Mouse (Mus musculus) hindbrain, embryonic 10.5 days (tissue): Measurements from ENCODE around the gene Stat4. TPM values are rescaled to one million over a fixed set of nuclear protein-coding genes. Genes with fewer than 3 reads are reported as not detected.

Experiments
- DNase-seq: peaks from one replicate; pipeline ENCODE4 v3.0.0-alpha.2; 2017; ENCODE audit warnings: low spot score
- H3K27ac ChIP-seq: fragments of 300-500 bp; sonication (generic); 2 replicates; pipeline ENCODE4 v1.5.1; 2016; ENCODE audit warnings: mild to moderate bottlenecking, moderate library complexity
- H3K27me3 ChIP-seq: fragments of 300-500 bp; sonication (generic); 2 replicates; pipeline ENCODE4 v1.6.1; 2016; ENCODE audit warnings: mild to moderate bottlenecking; ENCODE audit not compliant: poor library complexity, insufficient read depth, severe bottlenecking
- H3K36me3 ChIP-seq: fragments of 300-500 bp; sonication (generic); 2 replicates; pipeline ENCODE4 v1.6.1; 2016; ENCODE audit warnings: mild to moderate bottlenecking, moderate library complexity
- H3K4me1 ChIP-seq: fragments of 300-500 bp; sonication (generic); replicated peaks from 2 replicates; pipeline ENCODE4 v1.6.1; 2016; ENCODE audit warnings: mild to moderate bottlenecking
- H3K4me3 ChIP-seq: fragments of 300-500 bp; sonication (generic); 2 replicates; pipeline ENCODE4 v1.5.1; 2016; ENCODE audit warnings: mild to moderate bottlenecking, moderate library complexity
- H3K9me3 ChIP-seq: fragments of 300-500 bp; sonication (generic); 2 replicates; pipeline ENCODE4 v1.6.1; 2016; ENCODE audit warnings: mild to moderate bottlenecking, moderate library complexity
- WGBS: fragments of 180-500 bp; shearing (Covaris S2); methylation state at CpG from one replicate; pipeline ENCODE4 v1.1.7; 2016; 5-methylcytosine and 5-hydroxymethylcytosine counted together
- polyA plus RNA-seq: library from polyadenylated mRNA; unstranded; fragments of >200 nt; fragmentation: Nextera tagmentation; extraction: Ambion mirVana; gene quantifications from 2 replicates; pipeline ENCODE4 v1.2.1, GENCODE M21; 2016

Gene Stat4
- 1.3 and 1.4 TPM in 2 replicates for polyA plus RNA-seq

- DNase-seq, result no peak
- Histone ChIP-seq H3K36me3 (no peaks in the 10 kb centered on the region), H3K27me3 (no peaks in the 10 kb centered on the region), H3K4me3 (no peak within 1 kb of the TSS), H3K9me3 (no peaks in the 10 kb centered on the region), H3K4me1 (no peaks in the 10 kb centered on the region), H3K27ac (no peak within 1 kb of the TSS)
- WGBS, result 88% methylated on average over 5 of the region's 5 CpGs
Observed at GRCm38 (mm10) chr1:51986848-51987247, at the start of gene Stat4. TSS of gene Stat4 (plus strand) at chr1:51987148.

GRCm38 (mm10) chr1:51938357-51938756 lies 48.6 kb upstream of the Stat4 start:
- DNase-seq, result no peak
- WGBS, result 91% methylated on average over 7 of the region's 7 CpGs
- no peak overlapping the region for H3K27ac ChIP-seq
- H3K4me3 ChIP-seq, result no peak overlapping the region
- no peaks in the 10 kb centered on the region for H3K36me3 ChIP-seq
- 0 out of 2 replicates have a peak, but pooled peaks cover 9% of the 10 kb centered on the region for H3K4me1 ChIP-seq
- no peaks in the 10 kb centered on the region for H3K27me3 ChIP-seq
- peaks cover 5% of the 10 kb centered on the region; the same call in 1 of the 2 replicates for H3K9me3 ChIP-seq

- Histone ChIP-seq H3K27me3 (no peaks in the 10 kb centered on the region), H3K9me3 (peaks cover 5% of the 10 kb centered on the region; the same call in 1 of the 2 replicates), H3K4me1 (no peaks in the 10 kb centered on the region), H3K4me3 (no peak overlapping the region), H3K27ac (no peak overlapping the region), H3K36me3 (no peaks in the 10 kb centered on the region)
- DNase-seq, result peak; percentile 37
- 55% methylated on average over 5 of the region's 5 CpGs for WGBS
Observed at GRCm38 (mm10) chr1:51944755-51945154, 42.2 kb upstream of the Stat4 start.

GRCm38 (mm10) chr1:51947116-51947515 lies 39.8 kb upstream of the Stat4 start:
- no peak overlapping the region for H3K4me3 ChIP-seq
- H3K4me1 ChIP-seq, result no peaks in the 10 kb centered on the region
- no peaks in the 10 kb centered on the region for H3K27me3 ChIP-seq
- 93% methylated on average over 4 of the region's 4 CpGs for WGBS
- no peaks in the 10 kb centered on the region for H3K9me3 ChIP-seq
- H3K27ac ChIP-seq, result no peak overlapping the region
- no peak for DNase-seq
- H3K36me3 ChIP-seq, result no peaks in the 10 kb centered on the region

GRCm38 (mm10) chr1:51964647-51965046 lies 22.3 kb upstream of the Stat4 start:
- WGBS, result 91% methylated on average over 2 of the region's 2 CpGs
- no peaks in the 10 kb centered on the region for H3K27me3 ChIP-seq
- H3K9me3 ChIP-seq, result no peaks in the 10 kb centered on the region
- H3K4me1 ChIP-seq, result no peaks in the 10 kb centered on the region
- no peak overlapping the region for H3K4me3 ChIP-seq
- no peaks in the 10 kb centered on the region for H3K36me3 ChIP-seq
- DNase-seq, result no peak
- no peak overlapping the region for H3K27ac ChIP-seq

- Histone ChIP-seq H3K27ac (no peak overlapping the region), H3K9me3 (no peaks in the 10 kb centered on the region), H3K4me3 (no peak overlapping the region), H3K36me3 (no peaks in the 10 kb centered on the region), H3K4me1 (no peaks in the 10 kb centered on the region), H3K27me3 (no peaks in the 10 kb centered on the region)
- DNase-seq, result no peak
- 57% methylated on average over 1 of the region's 1 CpGs for WGBS
Observed at GRCm38 (mm10) chr1:51968994-51969393, 18.0 kb upstream of the Stat4 start.

GRCm38 (mm10) chr1:51970182-51970581 lies 16.8 kb upstream of the Stat4 start:
- no peak for DNase-seq
- no peak overlapping the region for H3K27ac ChIP-seq
- H3K4me1 ChIP-seq, result no peaks in the 10 kb centered on the region
- no peaks in the 10 kb centered on the region for H3K36me3 ChIP-seq
- 89% methylated on average over 6 of the region's 6 CpGs for WGBS
- no peaks in the 10 kb centered on the region for H3K9me3 ChIP-seq
- H3K27me3 ChIP-seq, result no peaks in the 10 kb centered on the region
- no peak overlapping the region for H3K4me3 ChIP-seq

- no peak for DNase-seq
- WGBS, result 89% methylated on average over 5 of the region's 5 CpGs
- H3K9me3 ChIP-seq, result no peaks in the 10 kb centered on the region
Observed at GRCm38 (mm10) chr1:51975589-51975988, 11.4 kb upstream of the Stat4 start.

GRCm38 (mm10) chr1:51979048-51979447 lies 7.9 kb upstream of the Stat4 start:
- no peak for DNase-seq
- 95% methylated on average over 5 of the region's 5 CpGs for WGBS

More at GRCm38 (mm10) chr1:51975589-51975988, 11.4 kb upstream of the Stat4 start:
- H3K4me1 ChIP-seq, result no peaks in the 10 kb centered on the region
- no peaks in the 10 kb centered on the region for H3K36me3 ChIP-seq
- no peak overlapping the region for H3K4me3 ChIP-seq
- no peaks in the 10 kb centered on the region for H3K27me3 ChIP-seq
- H3K27ac ChIP-seq, result no peak overlapping the region

GRCm38 (mm10) chr1:51991983-51992609 lies 5.1 kb downstream of the Stat4 start:
- H3K9me3 ChIP-seq, result no peaks in the 10 kb centered on the region
- H3K4me3 ChIP-seq, result no peak overlapping the region
- no peaks in the 10 kb centered on the region for H3K4me1 ChIP-seq
- no peak overlapping the region for H3K27ac ChIP-seq
- 73% methylated on average over 8 of the region's 8 CpGs for WGBS
- DNase-seq, result no peak
- no peaks in the 10 kb centered on the region for H3K27me3 ChIP-seq
- no peaks in the 10 kb centered on the region for H3K36me3 ChIP-seq

More at GRCm38 (mm10) chr1:51979048-51979447, 7.9 kb upstream of the Stat4 start:
- Histone ChIP-seq H3K4me3 (no peak overlapping the region), H3K9me3 (no peaks in the 10 kb centered on the region), H3K27me3 (no peaks in the 10 kb centered on the region), H3K4me1 (no peaks in the 10 kb centered on the region), H3K27ac (no peak overlapping the region), H3K36me3 (no peaks in the 10 kb centered on the region)

GRCm38 (mm10) chr1:51996056-51996455 lies 9.1 kb downstream of the Stat4 start:
- H3K36me3 ChIP-seq, result no peaks in the 10 kb centered on the region
- no peaks in the 10 kb centered on the region for H3K27me3 ChIP-seq
- DNase-seq, result no peak
- WGBS, result 77% methylated on average over 3 of the region's 3 CpGs
- no peaks in the 10 kb centered on the region for H3K9me3 ChIP-seq
- no peaks in the 10 kb centered on the region for H3K4me1 ChIP-seq
- H3K4me3 ChIP-seq, result no peak overlapping the region
- no peak overlapping the region for H3K27ac ChIP-seq

- Histone ChIP-seq H3K36me3 (no peaks in the 10 kb centered on the region), H3K4me1 (no peaks in the 10 kb centered on the region), H3K27me3 (no peaks in the 10 kb centered on the region), H3K27ac (no peak overlapping the region), H3K4me3 (no peak overlapping the region), H3K9me3 (no peaks in the 10 kb centered on the region)
- DNase-seq, result no peak
- WGBS, result 79% methylated on average over 11 of the region's 11 CpGs
Observed at GRCm38 (mm10) chr1:51996751-51997659, 10.1 kb downstream of the Stat4 start.

GRCm38 (mm10) chr1:51998542-51998941 lies 11.6 kb downstream of the Stat4 start:
- Histone ChIP-seq H3K4me1 (no peaks in the 10 kb centered on the region), H3K4me3 (no peak overlapping the region), H3K27ac (no peak overlapping the region), H3K9me3 (no peaks in the 10 kb centered on the region), H3K36me3 (no peaks in the 10 kb centered on the region), H3K27me3 (no peaks in the 10 kb centered on the region)
- peak; percentile 13 for DNase-seq
- 51% methylated on average over 5 of the region's 5 CpGs for WGBS
